Mouse (Mus musculus) brain, embryonic 14.5 days (tissue): Measurements from ENCODE around the gene Scamp3.

Source experiments
- CTCF ChIP-seq: fragments of 200-500 bp; IDR thresholded peaks from 2 replicates; pipeline ENCODE4 v1.5.1; 2012; ENCODE audit warnings: inconsistent platforms, mild to moderate bottlenecking, moderate library complexity, borderline replicate concordance; ENCODE audit not compliant: insufficient read depth, insufficient read length; ENCODE audit errors: extremely low read depth
- POLR2A ChIP-seq: fragments of 200-500 bp; IDR thresholded peaks from 2 replicates; pipeline ENCODE4 v1.6.1; 2012; ENCODE audit warnings: mild to moderate bottlenecking, inconsistent platforms, borderline replicate concordance; ENCODE audit not compliant: poor library complexity, insufficient read depth, insufficient read length, severe bottlenecking; ENCODE audit errors: extremely low read depth

DNA sequence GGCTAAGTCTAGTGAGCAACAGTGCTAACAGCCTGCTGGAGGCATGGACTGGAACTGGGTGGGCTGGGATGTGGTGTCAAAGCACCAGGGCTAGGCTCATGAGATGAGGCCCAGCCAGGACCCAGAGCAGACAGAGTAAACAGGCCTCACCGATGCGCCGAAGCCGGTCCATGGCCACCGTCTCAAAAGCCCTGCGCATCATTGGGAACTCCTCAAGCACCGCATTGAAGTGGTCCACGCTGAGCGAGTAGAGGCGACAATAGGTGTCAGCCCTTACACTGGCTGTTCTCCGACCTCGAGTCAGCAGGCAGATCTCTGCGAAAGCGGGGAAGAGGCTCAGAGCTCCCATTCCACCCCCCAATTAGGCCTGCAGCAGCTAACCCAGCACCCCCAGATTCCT is 28.7 kb upstream of the Scamp3 start:
- TF ChIP-seq CTCF (no peak), POLR2A (no peak)
